ENCODE assay signal across 22 mouse cellular contexts in genomic region chrX:36741278-36741677, GRCm38 (mm10). TPM values are rescaled to one million over a fixed set of nuclear protein-coding genes. Genes with fewer than 3 reads are reported as not detected.
DNase-seq lines count a peak whose midpoint lies in the region; ATAC-seq and TF ChIP-seq lines count a peak whose summit lies in the region.
"Had no signal": no experiment of that assay in that cellular context is flagged by ENCODE, and none has a peak within 500 bp of the region (broad histone marks: within the 10 kb centered on the region; RNA-seq: fewer than 3 reads in every experiment).

No protein-coding gene starts in this region.

- 18% methylated on average over 6 of the region's 6 CpGs for WGBS in lung, embryonic 14.5 days
- WGBS in liver, embryonic 16.5 days (ENCODE audit: insufficient replicate concordance): 20% methylated on average over 6 of the region's 6 CpGs

- no peak overlapping the region for H3K4me2 ChIP-seq in lung, embryonic 14.5 days
- peak overlapping the region; percentile 34 for H3K4me2 ChIP-seq in liver, embryonic 16.5 days (ENCODE audit: low read depth, low read length)
- H3K4me2 ChIP-seq: hindbrain, embryonic 15.5 days; lung, embryonic 15.5 days had no signal

- no peak for ATAC-seq in lung, embryonic 14.5 days (ENCODE audit: insufficient read depth)
- ATAC-seq in G1E (ENCODE audit: extremely low read depth, insufficient number of reproducible peaks, low FRiP score, poor library complexity, severe bottlenecking): peak; percentile 34
- ATAC-seq in common myeloid progenitor, adult 5-6 weeks (replicated peaks; ENCODE audit: low read depth, poor library complexity, severe bottlenecking): 0 out of 2 replicates have a peak, but pooled peaks have one; percentile 20
- ATAC-seq in liver, embryonic 16.5 days (ENCODE audit: low read depth): peak; percentile 82
- ATAC-seq: Patski had no signal

- no peak for TF ChIP-seq CTCF in lung, embryonic 14.5 days (IDR thresholded peaks at IDR 0.05; ENCODE audit: low read depth)
- TF ChIP-seq CTCF in G1E (IDR thresholded peaks at IDR 0.05; ENCODE audit: low read depth, low read length): no peak

- H3K27ac ChIP-seq in lung, embryonic 14.5 days (ENCODE audit: low read depth): no peak overlapping the region
- 0 out of 2 replicates have a peak overlapping the region, but pooled peaks have one; percentile 19 for H3K27ac ChIP-seq in liver, embryonic 16.5 days (ENCODE audit: low read length)
- H3K27ac ChIP-seq: hindbrain, embryonic 15.5 days; limb, embryonic 10.5 days; lung, embryonic 15.5 days had no signal

- peak; percentile 6 for DNase-seq in lung, embryonic 14.5 days
- no peak for DNase-seq in lung, postnatal 4 days
- DNase-seq in G1E (ENCODE audit: low spot score): no peak
- DNase-seq in cerebellum, postnatal 4 days (ENCODE audit: low spot score in 2 of 2): no peak
- DNase-seq in spleen, postnatal 36 days (ENCODE audit: low spot score in 2 of 2): no peak
- no peak for DNase-seq in kidney, postnatal 36 days
- DNase-seq: cerebellum, adult 8-10 months; embryo, embryonic 11 days; gastrocnemius, postnatal 14 days; heart, postnatal 10 days; kidney, adult 18-20 months; kidney, postnatal 14 days; layer of hippocampus, postnatal 36 days; right cerebral cortex, postnatal 25 days; thymus, adult 2 months had no signal

- H3K27me3 ChIP-seq in lung, embryonic 14.5 days (ENCODE audit: insufficient read depth, low read length): no peaks in the 10 kb centered on the region
- no peaks in the 10 kb centered on the region for H3K27me3 ChIP-seq in G1E (ENCODE audit: insufficient read depth, low read length)
- no peaks in the 10 kb centered on the region for H3K27me3 ChIP-seq in liver, embryonic 16.5 days (ENCODE audit: control insufficient read depth, insufficient read depth, low read depth, low read length)
- H3K27me3 ChIP-seq: hindbrain, embryonic 15.5 days; lung, embryonic 15.5 days had no signal

- H3K9me3 ChIP-seq in lung, embryonic 14.5 days (ENCODE audit: low read depth, low read length): no peaks in the 10 kb centered on the region
- no peaks in the 10 kb centered on the region for H3K9me3 ChIP-seq in G1E (replicated peaks)
- H3K9me3 ChIP-seq in liver, embryonic 16.5 days (replicated peaks; ENCODE audit: control insufficient read depth, low read length): no peaks in the 10 kb centered on the region
- H3K9me3 ChIP-seq: hindbrain, embryonic 15.5 days; limb, embryonic 10.5 days; lung, embryonic 15.5 days had no signal

- H3K9ac ChIP-seq in lung, embryonic 14.5 days: no peak overlapping the region
- H3K9ac ChIP-seq in liver, embryonic 16.5 days (ENCODE audit: low read depth, low read length): no peak overlapping the region
- H3K9ac ChIP-seq: hindbrain, embryonic 15.5 days; lung, embryonic 15.5 days had no signal

- H3K36me3 ChIP-seq in lung, embryonic 14.5 days (ENCODE audit: insufficient read depth): no peaks in the 10 kb centered on the region
- no peaks in the 10 kb centered on the region for H3K36me3 ChIP-seq in G1E (replicated peaks)
- H3K36me3 ChIP-seq in liver, embryonic 16.5 days (ENCODE audit: control insufficient read depth, insufficient read depth): no peaks in the 10 kb centered on the region
- H3K36me3 ChIP-seq: hindbrain, embryonic 15.5 days; limb, embryonic 10.5 days; lung, embryonic 15.5 days had no signal

- H3K4me1 ChIP-seq in lung, embryonic 14.5 days (ENCODE audit: insufficient read depth): no peaks in the 10 kb centered on the region
- H3K4me1 ChIP-seq in G1E (ENCODE audit: insufficient read depth, low read depth, low read length): peaks cover 40% of the 10 kb centered on the region
- peaks cover 5% of the 10 kb centered on the region for H3K4me1 ChIP-seq in liver, embryonic 16.5 days (ENCODE audit: control insufficient read depth, low read depth, low read length)
- H3K4me1 ChIP-seq: limb, embryonic 10.5 days had no signal

- H3K4me3 ChIP-seq in lung, embryonic 14.5 days (ENCODE audit: low read depth, low read length): no peak overlapping the region
- H3K4me3 ChIP-seq in G1E (ENCODE audit: low read depth, low read length): no peak overlapping the region; the same call in 1 of the 2 replicates
- H3K4me3 ChIP-seq in liver, embryonic 16.5 days (ENCODE audit: low read depth, low read length): no peak overlapping the region
- H3K4me3 ChIP-seq: hindbrain, embryonic 15.5 days; limb, embryonic 10.5 days; lung, embryonic 15.5 days; megakaryocyte, embryonic 14.5 days had no signal

RNA-seq across cellular contexts. Expression of gene Slc25a43, which starts 2.2 kb away (rescaled TPM):
- 0.92 and 1.5 TPM in 2 replicates for polyA plus RNA-seq in lung, embryonic 14.5 days (2014; fragmentation: Nextera tagmentation; extraction: Ambion mirVana)
- total RNA-seq in G1E (2014; fragmentation: Nextera tagmentation) (0.75 TPM in 1 of 2 replicates, not detected in the other), G1E (2017) (not detected in 2 replicates)
- 0.06 TPM in 1 of 2 replicates, not detected in the other for polyA plus RNA-seq in G1E (2012)
- 1.7 TPM in 1 of 2 replicates, not detected in the other for total RNA-seq in common myeloid progenitor, adult 5-6 weeks (2017)
- polyA plus RNA-seq in liver, embryonic 16.5 days (2015; fragmentation: Nextera tagmentation; extraction: Ambion mirVana): 0.92 and 0.99 TPM in 2 replicates

RNA-seq across cellular contexts. Expression of gene Slc25a5, which starts 54.2 kb away (rescaled TPM):
- 690 and 709 TPM in 2 replicates for polyA plus RNA-seq in lung, embryonic 14.5 days (2014; fragmentation: Nextera tagmentation; extraction: Ambion mirVana)
- 364 and 370 TPM in 2 replicates for total RNA-seq in G1E (2014; fragmentation: Nextera tagmentation)
- total RNA-seq in G1E (2017): 745 and 825 TPM in 2 replicates
- polyA plus RNA-seq in G1E (2012): 30.0 and 36.2 TPM in 2 replicates
- 896 and 911 TPM in 2 replicates for total RNA-seq in common myeloid progenitor, adult 5-6 weeks (2017)
- 361 and 413 TPM in 2 replicates for polyA plus RNA-seq in liver, embryonic 16.5 days (2015; fragmentation: Nextera tagmentation; extraction: Ambion mirVana)
